Mouse (Mus musculus): ENCODE measurements around the gene Lrrc27. TPM values are rescaled to one million over a fixed set of nuclear protein-coding genes. Genes with fewer than 3 reads are reported as not detected.

Gene Lrrc27
- polyA plus RNA-seq, 1 experiment from 2014 or later, result 3.4 TPM

DNA sequence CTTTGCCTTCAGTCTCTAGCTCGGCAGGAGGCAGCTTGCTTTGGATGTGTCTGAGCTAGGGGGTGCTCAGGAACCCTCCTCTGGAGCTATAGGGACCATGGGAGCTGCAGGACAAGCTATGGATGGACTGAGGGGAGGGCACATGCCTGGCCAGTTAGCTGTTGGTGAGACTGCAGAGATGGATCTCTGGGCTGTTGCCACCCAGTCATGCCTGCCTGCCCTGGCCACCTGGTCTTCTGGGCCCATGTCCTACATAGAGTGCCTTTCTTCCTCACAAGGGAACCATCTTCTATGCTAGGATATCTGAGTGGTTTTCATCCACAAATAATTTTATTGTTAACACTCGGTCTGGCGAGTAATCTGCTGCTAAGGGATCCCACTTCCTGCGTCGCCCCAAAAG is 6.7 kb downstream of the Lrrc27 start:
- Histone ChIP-seq H3K4me1 (ENCODE audit: insufficient read depth) (peaks cover 14% of the 10 kb centered on the region; the same call in 1 of the 2 replicates), H3K4me3 (ENCODE audit: low read depth, low read length) (no peak overlapping the region), H3K9me3 (ENCODE audit: low read depth, low read length) (no peaks in the 10 kb centered on the region), H3K36me3 (ENCODE audit: insufficient read depth) (no peaks in the 10 kb centered on the region), H3K27ac (ENCODE audit: low read depth) (0 out of 2 replicates have a peak overlapping the region, but pooled peaks have one; percentile 18), H3K4me2 (no peak overlapping the region), H3K9ac (no peak overlapping the region), H3K27me3 (ENCODE audit: insufficient read depth, low read length) (no peaks in the 10 kb centered on the region)
- ATAC-seq (ENCODE audit: insufficient read depth) (no peak), DNase-seq (no peak)
- no peak for TF ChIP-seq CTCF (IDR thresholded peaks at IDR 0.05; ENCODE audit: low read depth)
- WGBS, result 75% methylated on average over 5 of the region's 5 CpGs

DNA sequence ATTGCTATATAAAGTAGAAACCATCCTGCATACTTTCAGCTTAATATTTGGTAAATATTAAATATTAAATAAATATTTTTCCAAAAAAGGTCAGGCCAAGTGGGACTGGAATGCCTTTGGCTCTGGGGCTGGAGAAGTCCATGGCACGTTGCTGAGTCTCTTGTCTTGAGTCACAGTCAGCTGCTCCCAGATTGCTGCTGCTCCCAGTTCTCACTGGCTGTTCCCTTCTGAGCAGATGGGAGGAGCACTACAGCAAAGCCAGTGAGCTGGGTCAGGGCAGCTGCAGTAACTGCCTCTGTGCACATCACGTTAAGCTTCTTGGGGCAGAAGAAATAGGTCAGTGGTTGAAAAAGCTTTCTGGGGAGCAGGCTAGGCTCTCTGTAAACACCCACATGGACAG is 7.5 kb downstream of the Lrrc27 start:
- Histone ChIP-seq H3K9me3 (ENCODE audit: low read depth, low read length) (no peaks in the 10 kb centered on the region), H3K27ac (ENCODE audit: low read depth) (no peak overlapping the region), H3K27me3 (ENCODE audit: insufficient read depth, low read length) (no peaks in the 10 kb centered on the region), H3K4me2 (no peak overlapping the region), H3K36me3 (ENCODE audit: insufficient read depth) (no peaks in the 10 kb centered on the region), H3K4me1 (ENCODE audit: insufficient read depth) (peaks cover 14% of the 10 kb centered on the region; the same call in 1 of the 2 replicates), H3K9ac (no peak overlapping the region), H3K4me3 (ENCODE audit: low read depth, low read length) (no peak overlapping the region)
- no peak for TF ChIP-seq CTCF (IDR thresholded peaks at IDR 0.05; ENCODE audit: low read depth)
- peak; percentile 69; the same call in 1 of the 2 replicates for ATAC-seq (ENCODE audit: insufficient read depth)
- 33% methylated on average over 2 of the region's 2 CpGs for WGBS
- peak; percentile 51 for DNase-seq

DNA sequence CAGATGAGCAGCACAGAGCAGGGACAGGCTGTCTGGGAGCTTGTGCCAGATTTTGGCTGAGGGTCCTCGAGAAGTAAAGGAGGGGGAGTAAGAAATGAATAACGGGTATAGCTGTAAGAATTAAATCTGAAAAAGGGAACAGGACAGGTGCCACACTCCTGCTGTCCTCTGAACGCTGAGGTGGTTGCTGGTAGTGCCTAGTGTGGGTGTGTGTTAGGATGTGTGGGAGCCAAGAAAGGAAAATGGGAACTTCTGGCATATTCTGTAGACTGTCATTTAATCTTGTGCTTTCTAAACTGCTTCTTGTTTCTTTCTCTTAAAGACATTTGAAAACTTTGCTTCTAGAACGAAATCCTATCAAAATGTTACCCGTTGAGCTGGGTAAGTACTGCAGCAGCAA is 8.3 kb downstream of the Lrrc27 start:
- Histone ChIP-seq H3K4me3 (ENCODE audit: low read depth, low read length) (no peak overlapping the region), H3K9ac (no peak overlapping the region), H3K4me2 (no peak overlapping the region), H3K27me3 (ENCODE audit: insufficient read depth, low read length) (no peaks in the 10 kb centered on the region), H3K4me1 (ENCODE audit: insufficient read depth) (peaks cover 14% of the 10 kb centered on the region; the same call in 1 of the 2 replicates), H3K9me3 (ENCODE audit: low read depth, low read length) (no peaks in the 10 kb centered on the region), H3K27ac (ENCODE audit: low read depth) (no peak overlapping the region), H3K36me3 (ENCODE audit: insufficient read depth) (no peaks in the 10 kb centered on the region)
- WGBS, result 63% methylated on average over 5 of the region's 5 CpGs
- ATAC-seq (ENCODE audit: insufficient read depth), result no peak
- TF ChIP-seq CTCF (IDR thresholded peaks at IDR 0.05; ENCODE audit: low read depth), result no peak
- no peak for DNase-seq

DNA sequence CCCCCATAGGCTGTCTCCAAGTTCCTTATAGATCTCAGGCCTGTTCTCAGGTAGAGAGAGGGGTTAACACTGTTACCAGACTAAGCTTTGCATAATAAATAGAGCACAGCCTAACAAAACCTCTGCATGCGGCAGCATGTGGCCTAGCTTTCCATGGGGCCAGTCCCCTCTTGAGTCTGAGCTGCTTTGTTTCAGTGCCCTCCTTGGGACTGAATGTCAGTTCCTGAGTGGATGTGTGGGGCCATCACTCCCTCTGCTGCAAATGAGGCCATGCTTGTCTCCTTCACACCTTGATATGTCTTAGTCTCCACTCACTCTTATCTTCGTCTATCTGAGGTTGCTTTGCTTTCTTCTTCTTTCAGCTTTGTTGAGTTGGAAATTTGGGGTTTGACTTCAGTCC is 9.1 kb downstream of the Lrrc27 start:
- Histone ChIP-seq H3K27me3 (ENCODE audit: insufficient read depth, low read length) (no peaks in the 10 kb centered on the region), H3K9ac (no peak overlapping the region), H3K4me1 (ENCODE audit: insufficient read depth) (peaks cover 14% of the 10 kb centered on the region; the same call in 1 of the 2 replicates), H3K9me3 (ENCODE audit: low read depth, low read length) (no peaks in the 10 kb centered on the region), H3K27ac (ENCODE audit: low read depth) (no peak overlapping the region), H3K36me3 (ENCODE audit: insufficient read depth) (no peaks in the 10 kb centered on the region), H3K4me2 (no peak overlapping the region), H3K4me3 (ENCODE audit: low read depth, low read length) (no peak overlapping the region)
- no peak for TF ChIP-seq CTCF (IDR thresholded peaks at IDR 0.05; ENCODE audit: low read depth)
- ATAC-seq (ENCODE audit: insufficient read depth) (no peak), DNase-seq (no peak)
- WGBS, result 85% methylated on average over 2 of the region's 2 CpGs

DNA sequence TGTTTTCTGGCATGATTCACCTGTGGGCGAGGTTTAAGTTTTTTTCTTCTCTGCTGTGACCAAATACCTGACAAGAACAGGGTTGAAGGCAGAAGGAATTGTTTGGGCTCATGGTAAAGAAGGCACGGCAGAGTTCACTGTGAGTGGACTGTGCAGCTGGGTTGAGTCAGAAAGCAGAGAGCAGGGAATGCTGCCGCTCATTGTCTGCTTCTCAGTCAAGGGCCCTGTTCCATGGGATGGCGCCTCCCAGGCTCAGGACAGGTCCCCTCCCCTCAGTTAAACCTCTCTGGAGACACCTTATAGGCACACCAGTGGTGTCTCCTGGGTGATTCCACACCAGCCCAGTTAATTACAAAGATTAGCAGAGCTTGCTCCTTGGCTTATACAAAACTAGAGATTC is 9.6 kb downstream of the Lrrc27 start:
- Histone ChIP-seq H3K9me3 (ENCODE audit: low read depth, low read length) (no peaks in the 10 kb centered on the region), H3K4me2 (no peak overlapping the region), H3K36me3 (ENCODE audit: insufficient read depth) (no peaks in the 10 kb centered on the region), H3K27me3 (ENCODE audit: insufficient read depth, low read length) (no peaks in the 10 kb centered on the region), H3K9ac (no peak overlapping the region), H3K4me3 (ENCODE audit: low read depth, low read length) (no peak overlapping the region), H3K4me1 (ENCODE audit: insufficient read depth) (peaks cover 14% of the 10 kb centered on the region; the same call in 1 of the 2 replicates), H3K27ac (ENCODE audit: low read depth) (no peak overlapping the region)
- TF ChIP-seq CTCF (IDR thresholded peaks at IDR 0.05; ENCODE audit: low read depth), result no peak
- ATAC-seq (ENCODE audit: insufficient read depth) (no peak), DNase-seq (no peak)
- WGBS, result 76% methylated on average over 4 of the region's 4 CpGs

DNA sequence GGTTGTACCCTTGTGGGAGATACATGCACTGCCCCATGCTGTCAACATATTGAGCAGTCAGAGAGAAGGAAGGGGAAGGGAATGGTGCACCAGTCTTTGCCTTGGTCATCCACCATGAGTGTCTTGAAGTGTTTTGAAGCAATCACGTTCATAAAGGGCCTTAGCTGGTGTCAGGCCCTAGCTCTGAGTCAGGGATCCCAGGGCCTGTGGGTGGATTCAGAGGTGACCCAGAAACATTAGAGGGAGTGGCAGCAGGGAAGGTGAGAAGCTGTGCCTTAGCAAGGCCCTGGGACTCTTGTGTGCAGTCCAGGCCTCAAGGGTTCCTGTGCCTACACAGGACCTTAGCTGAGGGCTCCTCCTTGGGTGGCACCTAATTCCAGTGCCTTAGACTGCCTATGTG is 11.3 kb downstream of the Lrrc27 start:
- Histone ChIP-seq H3K4me1 (ENCODE audit: insufficient read depth) (peaks cover 16% of the 10 kb centered on the region), H3K9ac (no peak overlapping the region), H3K27me3 (ENCODE audit: insufficient read depth, low read length) (no peaks in the 10 kb centered on the region), H3K4me3 (ENCODE audit: low read depth, low read length) (no peak overlapping the region), H3K9me3 (ENCODE audit: low read depth, low read length) (no peaks in the 10 kb centered on the region), H3K27ac (ENCODE audit: low read depth) (peak overlapping the region; percentile 6; the same call in 1 of the 2 replicates), H3K4me2 (no peak overlapping the region), H3K36me3 (ENCODE audit: insufficient read depth) (no peaks in the 10 kb centered on the region)
- WGBS, result 73% methylated on average over 1 of the region's 1 CpGs
- no peak for TF ChIP-seq CTCF (IDR thresholded peaks at IDR 0.05; ENCODE audit: low read depth)
- ATAC-seq (ENCODE audit: insufficient read depth) (no peak), DNase-seq (no peak)

DNA sequence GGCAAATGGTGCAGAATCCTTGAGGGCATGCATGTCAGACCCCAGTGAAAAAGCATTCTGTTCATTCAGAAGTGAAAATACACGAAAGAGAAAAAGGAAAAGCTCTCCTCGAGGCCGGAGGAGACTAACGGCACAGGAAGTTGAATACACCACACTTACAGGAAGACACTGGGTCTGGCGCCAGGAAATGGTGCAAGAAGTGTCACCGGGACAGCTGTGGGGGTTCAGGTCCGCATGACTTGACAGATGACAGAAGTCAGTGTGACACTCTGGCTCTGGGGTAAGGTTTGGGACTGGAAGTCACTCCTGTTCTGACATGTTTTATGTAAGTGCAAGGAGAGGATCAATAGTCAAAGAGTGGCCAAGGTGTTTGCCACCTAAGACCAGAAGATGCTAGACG is 11.9 kb downstream of the Lrrc27 start:
- peaks cover 17% of the 10 kb centered on the region; the same call in 1 of the 2 replicates for H3K4me1 ChIP-seq (ENCODE audit: insufficient read depth)
- no peak overlapping the region for H3K4me2 ChIP-seq
- H3K27me3 ChIP-seq (ENCODE audit: insufficient read depth, low read length), result no peaks in the 10 kb centered on the region
- TF ChIP-seq CTCF (IDR thresholded peaks at IDR 0.05; ENCODE audit: low read depth), result no peak
- H3K9me3 ChIP-seq (ENCODE audit: low read depth, low read length), result no peaks in the 10 kb centered on the region
- no peak overlapping the region for H3K4me3 ChIP-seq (ENCODE audit: low read depth, low read length)
- no peak overlapping the region; the same call in 1 of the 2 replicates for H3K27ac ChIP-seq (ENCODE audit: low read depth)
- DNase-seq, result peak; percentile 68
- H3K36me3 ChIP-seq (ENCODE audit: insufficient read depth), result no peaks in the 10 kb centered on the region
- no peak overlapping the region for H3K9ac ChIP-seq
- 40% methylated on average over 8 of the region's 8 CpGs for WGBS
- ATAC-seq (ENCODE audit: insufficient read depth), result no peak

DNA sequence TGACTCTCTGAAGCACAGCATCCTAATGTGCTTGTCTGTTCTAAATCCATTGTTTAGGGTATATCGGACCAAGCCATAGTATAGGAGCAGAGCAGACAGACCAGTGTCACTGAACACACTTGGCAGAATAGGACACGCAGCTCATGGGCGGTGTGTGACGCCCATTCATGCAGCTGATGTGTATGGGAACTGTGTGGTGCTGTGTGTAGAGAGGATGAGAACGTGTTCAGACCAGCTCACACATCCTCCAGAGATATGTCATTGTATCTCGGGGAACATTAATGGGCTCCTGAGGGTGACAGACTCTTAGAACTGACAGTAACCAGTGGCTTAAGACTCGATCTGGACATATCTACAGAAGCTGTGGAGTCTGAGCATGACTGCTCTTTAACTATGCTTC is 13.6 kb downstream of the Lrrc27 start:
- H3K27ac ChIP-seq (ENCODE audit: low read depth), result no peak overlapping the region
- H3K36me3 ChIP-seq (ENCODE audit: insufficient read depth), result no peaks in the 10 kb centered on the region
- DNase-seq (no peak), ATAC-seq (ENCODE audit: insufficient read depth) (no peak)
- no peak overlapping the region for H3K4me3 ChIP-seq (ENCODE audit: low read depth, low read length)
- no peak overlapping the region for H3K9ac ChIP-seq
- H3K4me1 ChIP-seq (ENCODE audit: insufficient read depth), result peaks cover 12% of the 10 kb centered on the region; the same call in 1 of the 2 replicates
- H3K4me2 ChIP-seq, result no peak overlapping the region
- TF ChIP-seq CTCF (IDR thresholded peaks at IDR 0.05; ENCODE audit: low read depth), result no peak
- no peaks in the 10 kb centered on the region for H3K27me3 ChIP-seq (ENCODE audit: insufficient read depth, low read length)
- WGBS, result 82% methylated on average over 7 of the region's 7 CpGs
- H3K9me3 ChIP-seq (ENCODE audit: low read depth, low read length), result no peaks in the 10 kb centered on the region

All from lung, embryonic 14.5 days (tissue).